Mouse (Mus musculus) midbrain, postnatal 0 days (tissue): ENCODE measurements around the gene Vegfa. TPM values are rescaled to one million over a fixed set of nuclear protein-coding genes. Genes with fewer than 3 reads are reported as not detected.
A peak's percentile ranks its signal among the peaks of the same experiment; 100 is the strongest.

Experiments
- ATAC-seq: fragments of 200-750 bp; cut with Nextera tagmentation; 2 replicates; pipeline ENCODE4 v1.8.0; 2017; ENCODE audit warnings: moderate number of reproducible peaks, mild to moderate bottlenecking, moderate TSS enrichment, moderate library complexity; ENCODE audit not compliant: low FRiP score
- DNase-seq: peaks from one replicate; pipeline ENCODE4 v3.0.0-alpha.2; 2015; ENCODE audit warnings: low spot score
- H3K27ac ChIP-seq: fragments of 300-500 bp; sonication (generic); 2 replicates; pipeline ENCODE4 v1.5.1; 2014; ENCODE audit warnings: low read depth, mild to moderate bottlenecking, low read length, mixed read lengths
- H3K27me3 ChIP-seq: fragments of 300-500 bp; sonication (generic); 2 replicates; pipeline ENCODE4 v1.6.1; 2014; ENCODE audit warnings: low read length, control low read depth, mixed read lengths; ENCODE audit not compliant: insufficient read depth
- H3K36me3 ChIP-seq: fragments of 300-500 bp; sonication (generic); 2 replicates; pipeline ENCODE4 v1.6.1; 2014; ENCODE audit warnings: low read length, control low read depth, mixed read lengths; ENCODE audit not compliant: insufficient read depth
- H3K4me1 ChIP-seq: fragments of 300-500 bp; sonication (generic); 2 replicates; pipeline ENCODE4 v1.6.1; 2014; ENCODE audit warnings: mild to moderate bottlenecking, control low read depth, antibody characterized with exemption, low read length, mixed read lengths; ENCODE audit not compliant: insufficient read depth
- H3K4me2 ChIP-seq: fragments of 300-500 bp; sonication (generic); 2 replicates; pipeline ENCODE4 v1.6.1; 2014; ENCODE audit warnings: low read depth, mild to moderate bottlenecking, low read length, mixed read lengths; ENCODE audit not compliant: poor library complexity, severe bottlenecking
- H3K4me3 ChIP-seq: fragments of 300-500 bp; sonication (generic); 2 replicates; pipeline ENCODE4 v1.5.1; 2014; ENCODE audit warnings: low read depth, mild to moderate bottlenecking, low read length, moderate library complexity
- H3K9ac ChIP-seq: fragments of 300-500 bp; sonication (generic); replicated peaks from 2 replicates; pipeline ENCODE4 v1.6.1; 2014; ENCODE audit warnings: mild to moderate bottlenecking, low read length, moderate library complexity, mixed read lengths; ENCODE audit not compliant: poor library complexity, severe bottlenecking
- H3K9me3 ChIP-seq: fragments of 300-500 bp; sonication (generic); 2 replicates; pipeline ENCODE4 v1.6.1; 2016; ENCODE audit warnings: low read length, control low read depth
- CTCF ChIP-seq: IDR thresholded peaks from 2 replicates; pipeline ENCODE4 v1.5.1; 2016; ENCODE audit warnings: antibody characterized with exemption, mild to moderate bottlenecking
- WGBS: fragments of 180-500 bp; shearing (Covaris S2); extraction: QIAGEN DNeasy Blood & Tissue Kit; methylation state at CpG from one replicate; pipeline ENCODE4 v1.1.7; 2014; 5-methylcytosine and 5-hydroxymethylcytosine counted together
- polyA plus RNA-seq: library from polyadenylated mRNA; unstranded; fragments of >200 nt; fragmentation: Nextera tagmentation; extraction: Ambion mirVana; gene quantifications from 2 replicates; pipeline ENCODE4 v1.2.1, GENCODE M21; 2015
- total RNA-seq: library from RNA; depleted of rRNA; stranded (reverse); fragments of >200 nt; gene quantifications from 2 replicates; pipeline ENCODE4 v1.2.3, GENCODE M21; 2014

Gene Vegfa
- total and polyA plus RNA-seq, 2 experiments from 2014 or later: 3.0 to 105 TPM

DNA sequence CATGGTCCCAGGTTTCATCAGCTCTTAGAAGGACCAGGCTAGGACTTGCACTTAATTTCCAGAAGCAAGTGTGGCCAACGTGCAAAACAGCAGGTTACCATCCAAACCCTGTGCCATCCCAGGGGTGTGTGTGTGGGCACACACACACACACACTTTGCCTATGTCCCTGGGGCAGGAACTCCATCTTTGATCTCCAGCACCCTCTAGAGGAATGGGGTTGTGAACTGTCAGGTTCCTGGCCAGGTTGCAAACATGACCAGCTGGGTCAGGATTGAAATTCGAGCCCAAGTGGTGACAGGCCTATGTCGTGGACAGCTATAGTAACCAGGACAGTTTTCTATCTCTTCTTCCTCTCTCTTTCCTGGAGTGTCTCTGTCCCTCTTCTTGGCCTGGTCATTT, 6.7 kb upstream of the Vegfa start:
- Histone ChIP-seq H3K27ac (no peak overlapping the region), H3K9me3 (no peaks in the 10 kb centered on the region), H3K4me2 (no peak overlapping the region), H3K36me3 (no peaks in the 10 kb centered on the region), H3K4me3 (no peak overlapping the region), H3K9ac (no peak overlapping the region), H3K27me3 (no peaks in the 10 kb centered on the region), H3K4me1 (no peaks in the 10 kb centered on the region)
- 46% methylated on average over 3 of the region's 3 CpGs for WGBS
- no peak for ATAC-seq
- no peak for TF ChIP-seq CTCF
- no peak for DNase-seq

GRCm38 (mm10) chr17:46036400-46036799, 4.2 kb upstream of the Vegfa start:
- no peak for ATAC-seq
- WGBS: 88% methylated on average over 6 of the region's 6 CpGs
- Histone ChIP-seq H3K4me1 (peaks cover 4% of the 10 kb centered on the region; the same call in 1 of the 2 replicates), H3K4me3 (no peak overlapping the region), H3K27me3 (no peaks in the 10 kb centered on the region), H3K9ac (no peak overlapping the region), H3K36me3 (no peaks in the 10 kb centered on the region), H3K4me2 (no peak overlapping the region), H3K27ac (no peak overlapping the region), H3K9me3 (no peaks in the 10 kb centered on the region)
- no peak for DNase-seq
- no peak for TF ChIP-seq CTCF

- WGBS: 69% methylated on average over 6 of the region's 6 CpGs
- H3K4me3 ChIP-seq: no peak overlapping the region
- no peaks in the 10 kb centered on the region for H3K9me3 ChIP-seq
- no peak for DNase-seq
- peaks cover 11% of the 10 kb centered on the region for H3K4me1 ChIP-seq
- H3K27me3 ChIP-seq: no peaks in the 10 kb centered on the region
- H3K36me3 ChIP-seq: no peaks in the 10 kb centered on the region
- ATAC-seq: no peak
- H3K27ac ChIP-seq: no peak overlapping the region
- no peak for TF ChIP-seq CTCF
- no peak overlapping the region for H3K4me2 ChIP-seq
- no peak overlapping the region for H3K9ac ChIP-seq
These were observed 1.9 kb upstream of the Vegfa start for GRCm38 (mm10) chr17:46034110-46034509.

- Histone ChIP-seq H3K9me3 (no peaks in the 10 kb centered on the region), H3K9ac (no peak overlapping the region), H3K4me2 (no peak overlapping the region), H3K36me3 (no peaks in the 10 kb centered on the region), H3K4me1 (peaks cover 16% of the 10 kb centered on the region), H3K27ac (no peak overlapping the region), H3K27me3 (no peaks in the 10 kb centered on the region), H3K4me3 (no peak overlapping the region)
- 19% methylated on average over 2 of the region's 2 CpGs for WGBS
- no peak for TF ChIP-seq CTCF
- DNase-seq (no peak), ATAC-seq (no peak)
These were observed 1.4 kb upstream of the Vegfa start for GRCm38 (mm10) chr17:46033607-46034006.

DNA sequence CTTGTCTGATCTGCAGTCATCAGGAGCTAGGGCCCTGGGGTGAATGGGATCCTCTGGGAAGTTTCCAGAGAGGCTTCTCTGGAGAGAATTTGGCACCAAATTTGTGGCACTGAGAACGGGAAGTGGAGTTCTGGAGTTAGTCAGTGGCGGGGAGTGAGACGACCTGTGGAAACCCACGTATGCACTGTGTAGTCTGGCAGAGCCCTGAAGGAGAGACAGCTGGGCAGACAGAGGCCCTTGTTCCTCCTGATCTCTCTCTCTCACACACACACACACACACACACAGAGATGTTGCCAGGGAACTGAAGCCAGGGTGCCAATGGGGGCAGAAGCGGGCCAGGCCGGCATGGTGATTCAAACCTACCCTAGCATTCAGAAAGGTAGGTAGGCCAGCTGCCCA, 953 bp upstream of the Vegfa start:
- Histone ChIP-seq H3K27ac (no peak overlapping the region), H3K4me1 (peaks cover 19% of the 10 kb centered on the region), H3K4me2 (0 out of 2 replicates have a peak overlapping the region, but pooled peaks have one; percentile 4), H3K27me3 (no peaks in the 10 kb centered on the region), H3K9me3 (no peaks in the 10 kb centered on the region), H3K9ac (no peak overlapping the region), H3K36me3 (no peaks in the 10 kb centered on the region), H3K4me3 (no peak overlapping the region; the same call in 1 of the 2 replicates)
- ATAC-seq: no peak
- no peak for TF ChIP-seq CTCF
- WGBS: 48% methylated on average over 6 of the region's 6 CpGs
- DNase-seq: no peak

DNA sequence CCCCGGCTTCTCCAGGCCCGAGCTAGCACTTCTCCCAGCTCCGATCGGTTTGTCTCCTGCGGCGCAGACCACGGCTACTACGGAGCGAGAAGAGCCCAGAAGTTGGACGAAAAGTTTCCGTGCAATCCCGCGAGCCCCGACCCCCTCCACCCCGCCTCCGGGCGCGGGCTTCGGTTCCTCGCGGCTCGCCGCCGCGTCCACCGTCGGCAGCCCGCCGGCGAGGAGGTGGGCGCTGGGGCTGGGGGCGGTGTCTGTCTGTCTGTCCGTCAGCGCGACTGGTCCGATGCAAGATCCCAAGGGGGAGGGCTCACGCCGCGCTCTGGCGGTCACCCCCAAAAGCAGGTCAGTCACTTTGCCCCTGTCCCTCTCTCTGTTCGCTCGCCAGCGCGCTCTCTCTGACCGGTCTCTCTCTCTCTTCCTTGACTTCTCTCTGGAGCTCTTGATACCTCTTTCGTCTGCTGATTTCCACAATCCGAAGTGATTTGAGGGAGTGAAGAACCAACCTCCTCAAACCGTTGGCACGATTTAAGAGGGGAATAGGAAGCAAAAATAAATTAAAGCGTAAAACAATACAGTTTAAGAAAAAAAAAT, 453 bp downstream of the Vegfa start:
- H3K27ac ChIP-seq: peak overlapping the region; percentile 75
- peak; percentile 53 for DNase-seq

More for the DNA sequence above, 453 bp downstream of the Vegfa start:
- Histone ChIP-seq H3K9me3 (no peaks in the 10 kb centered on the region), H3K27me3 (no peaks in the 10 kb centered on the region), H3K4me1 (peaks cover 32% of the 10 kb centered on the region), H3K4me3 (peak overlapping the region; percentile 82), H3K9ac (peak overlapping the region; percentile 71), H3K4me2 (peak overlapping the region; percentile 92), H3K36me3 (no peaks in the 10 kb centered on the region)
- ATAC-seq: no peak
- WGBS: under 1% methylated on average over 48 of the region's 50 CpGs
- no peak for TF ChIP-seq CTCF
